Mouse (Mus musculus) gastrocnemius, postnatal 4 days (tissue): Measurements from ENCODE around the gene Gga1. TPM values are rescaled to one million over a fixed set of nuclear protein-coding genes. Genes with fewer than 3 reads are reported as not detected.
A peak's percentile ranks its signal among the peaks of the same experiment; 100 is the strongest.
"Not testable (repeated sequence)": the region's sequence is repeated elsewhere in the genome, so short reads cannot be mapped to it uniquely, and the experiment has no call there.

Experiments
- DNase-seq, 2 experiments: peaks; one replicate each; pipeline ENCODE4 v3.0.0; 2021 to 2022; ENCODE audit warnings: low spot score in 2 of 2, mixed read lengths in 2 of 2
- total RNA-seq, 2 experiments: library from RNA; stranded (reverse); gene quantifications; 2 replicates each; pipeline ENCODE4 v1.2.3; 2021

Gga1 gene
- total RNA-seq, 2 experiments from 2014 or later, result 36.8 to 40.9 TPM

GRCm38 (mm10) chr15:78843581-78844469 is 33.2 kb upstream of the Gga1 start:
- DNase-seq, result peak in 1 of 2 experiments; percentile 39

GRCm38 (mm10) chr15:78844791-78845190 is 32.2 kb upstream of the Gga1 start:
- DNase-seq, result peak in 1 of 2 experiments; percentile 62

- no peak for DNase-seq
These were observed 31.7 kb upstream of the Gga1 start for GRCm38 (mm10) chr15:78845321-78845720.

- no peak for DNase-seq
These were observed 31.1 kb upstream of the Gga1 start for GRCm38 (mm10) chr15:78845867-78846266.

- DNase-seq, result no peak
These were observed 30.6 kb upstream of the Gga1 start for GRCm38 (mm10) chr15:78846352-78846751.

GRCm38 (mm10) chr15:78846805-78847204 is 30.2 kb upstream of the Gga1 start:
- DNase-seq, result not testable (repeated sequence)

GRCm38 (mm10) chr15:78848467-78848866 is 28.5 kb upstream of the Gga1 start:
- peak in 1 of 2 experiments; percentile 78 for DNase-seq

GRCm38 (mm10) chr15:78849485-78849884 is 27.5 kb upstream of the Gga1 start:
- no peak for DNase-seq

GRCm38 (mm10) chr15:78850059-78850824 is 26.7 kb upstream of the Gga1 start:
- DNase-seq, result no peak

GRCm38 (mm10) chr15:78850944-78851343 is 26.0 kb upstream of the Gga1 start:
- DNase-seq, result no peak

- DNase-seq, result peak; percentile 89 to 93
These were observed 25.4 kb upstream of the Gga1 start for GRCm38 (mm10) chr15:78851505-78852153.

GRCm38 (mm10) chr15:78855303-78855965 is 21.6 kb upstream of the Gga1 start, which contains the start of gene Lgals2:
TSS of gene Lgals2 (minus strand) at chr15:78855529.
- no peak for DNase-seq

- no peak for DNase-seq
These were observed 20.0 kb upstream of the Gga1 start for GRCm38 (mm10) chr15:78857009-78857408.

- no peak for DNase-seq
These were observed 17.7 kb upstream of the Gga1 start for GRCm38 (mm10) chr15:78859311-78859710.

GRCm38 (mm10) chr15:78859714-78860113 is 17.3 kb upstream of the Gga1 start:
- DNase-seq, result no peak

- DNase-seq, result no peak
These were observed 14.7 kb upstream of the Gga1 start for GRCm38 (mm10) chr15:78862280-78862679.

- no peak for DNase-seq
These were observed 13.8 kb upstream of the Gga1 start for GRCm38 (mm10) chr15:78863154-78863553.

- DNase-seq, result no peak
These were observed 13.1 kb upstream of the Gga1 start for GRCm38 (mm10) chr15:78863852-78864253.

GRCm38 (mm10) chr15:78868398-78868797 is 8.6 kb upstream of the Gga1 start:
- no peak for DNase-seq

GRCm38 (mm10) chr15:78868826-78869233 is 8.2 kb upstream of the Gga1 start:
- DNase-seq, result no peak

- DNase-seq, result no peak
These were observed 7.2 kb upstream of the Gga1 start for GRCm38 (mm10) chr15:78869775-78870174.
